Mouse (Mus musculus) hindbrain, embryonic 14.5 days (tissue): ENCODE data around the gene Spint2. TPM values are rescaled to one million over a fixed set of nuclear protein-coding genes. Genes with fewer than 3 reads are reported as not detected.

Experiments used
- ATAC-seq: fragments of 200-750 bp; cut with Nextera tagmentation; 2 replicates; pipeline ENCODE4 v1.8.0; 2017; ENCODE audit warnings: moderate number of reproducible peaks, mild to moderate bottlenecking, moderate TSS enrichment, moderate library complexity; ENCODE audit not compliant: low FRiP score
- DNase-seq: peaks from one replicate; pipeline ENCODE4 v3.0.0-alpha.2; 2015; ENCODE audit warnings: low spot score
- H3K27ac ChIP-seq: fragments of 300-500 bp; sonication (generic); 2 replicates; pipeline ENCODE4 v1.5.1; 2014; ENCODE audit warnings: mild to moderate bottlenecking, moderate library complexity
- H3K27me3 ChIP-seq: fragments of 300-500 bp; sonication (generic); 2 replicates; pipeline ENCODE4 v1.6.1; 2014; ENCODE audit warnings: mild to moderate bottlenecking, low read length, mixed read lengths; ENCODE audit not compliant: control insufficient read depth, insufficient read depth
- H3K36me3 ChIP-seq: fragments of 300-500 bp; sonication (generic); replicated peaks from 2 replicates; pipeline ENCODE4 v1.6.1; 2014; ENCODE audit not compliant: control insufficient read depth, insufficient read depth
- H3K4me1 ChIP-seq: fragments of 300-500 bp; sonication (generic); replicated peaks from 2 replicates; pipeline ENCODE4 v1.6.1; 2014; ENCODE audit warnings: antibody characterized with exemption, low read length, mixed read lengths; ENCODE audit not compliant: control insufficient read depth, insufficient read depth
- H3K4me2 ChIP-seq: fragments of 300-500 bp; sonication (generic); replicated peaks from 2 replicates; pipeline ENCODE4 v1.6.1; 2014; ENCODE audit warnings: mild to moderate bottlenecking, moderate library complexity
- H3K4me3 ChIP-seq: fragments of 300-500 bp; sonication (generic); replicated peaks from 2 replicates; pipeline ENCODE4 v1.5.1; 2014; ENCODE audit warnings: mild to moderate bottlenecking, low read length
- H3K9ac ChIP-seq: fragments of 300-500 bp; sonication (generic); 2 replicates; pipeline ENCODE4 v1.6.1; 2014
- H3K9me3 ChIP-seq: fragments of 300-500 bp; sonication (generic); 2 replicates; pipeline ENCODE4 v1.6.1; 2016; ENCODE audit warnings: low read length; ENCODE audit not compliant: control insufficient read depth
- WGBS: fragments of 180-500 bp; shearing (Covaris S2); extraction: QIAGEN DNeasy Blood & Tissue Kit; methylation state at CpG from one replicate; pipeline ENCODE4 v1.1.7; 2014; 5-methylcytosine and 5-hydroxymethylcytosine counted together
- polyA plus RNA-seq: library from polyadenylated mRNA; unstranded; fragments of >200 nt; fragmentation: Nextera tagmentation; extraction: Ambion mirVana; gene quantifications from 2 replicates; pipeline ENCODE4 v1.2.1, GENCODE M21; 2014

Gene Spint2
- polyA plus RNA-seq, 1 experiment from 2014 or later = 71.3 TPM

GRCm38 (mm10) chr7:29314844-29315628 is 33.3 kb upstream of the Spint2 start:
- Histone ChIP-seq H3K36me3 (peaks cover 41% of the 10 kb centered on the region), H3K4me2 (peak overlapping the region; percentile 20), H3K4me3 (no peak overlapping the region), H3K9ac (no peak overlapping the region; the same call in 1 of the 2 replicates), H3K4me1 (peaks cover 82% of the 10 kb centered on the region), H3K27me3 (no peaks in the 10 kb centered on the region), H3K9me3 (no peaks in the 10 kb centered on the region), H3K27ac (peak overlapping the region; percentile 95)
- DNase-seq (peak; percentile 63), ATAC-seq (no peak)
- 33% methylated on average over 13 of the region's 13 CpGs for WGBS

- H3K9me3 ChIP-seq = no peaks in the 10 kb centered on the region
- peaks cover 79% of the 10 kb centered on the region for H3K4me1 ChIP-seq
- WGBS = 56% methylated on average over 9 of the region's 9 CpGs
- peak overlapping the region; percentile 38; the same call in 1 of the 2 replicates for H3K9ac ChIP-seq
- H3K36me3 ChIP-seq = peaks cover 44% of the 10 kb centered on the region
- DNase-seq (no peak), ATAC-seq (no peak)
- peak overlapping the region; percentile 23; the same call in 1 of the 2 replicates for H3K4me2 ChIP-seq
- H3K27me3 ChIP-seq = no peaks in the 10 kb centered on the region
- H3K4me3 ChIP-seq = no peak overlapping the region
- peak overlapping the region; percentile 72 for H3K27ac ChIP-seq
Measured at GRCm38 (mm10) chr7:29313572-29314261, 32.0 kb upstream of the Spint2 start.

- peaks cover 44% of the 10 kb centered on the region for H3K36me3 ChIP-seq
- peak overlapping the region; percentile 67 for H3K27ac ChIP-seq
- 0 out of 2 replicates have a peak overlapping the region, but pooled peaks have one; percentile 4 for H3K4me3 ChIP-seq
- no peaks in the 10 kb centered on the region for H3K9me3 ChIP-seq
- 15% methylated on average over 9 of the region's 9 CpGs for WGBS
- H3K4me1 ChIP-seq = peaks cover 72% of the 10 kb centered on the region
- H3K4me2 ChIP-seq = peak overlapping the region; percentile 36
- no peaks in the 10 kb centered on the region for H3K27me3 ChIP-seq
- ATAC-seq (no peak), DNase-seq (no peak)
- H3K9ac ChIP-seq = no peak overlapping the region
Measured at GRCm38 (mm10) chr7:29313051-29313450, 31.3 kb upstream of the Spint2 start.

- no peak for ATAC-seq
- WGBS = 7% methylated on average over 5 of the region's 5 CpGs
- peaks cover 67% of the 10 kb centered on the region for H3K4me1 ChIP-seq
Measured at GRCm38 (mm10) chr7:29309749-29310148, 28.0 kb upstream of the Spint2 start.

GRCm38 (mm10) chr7:29309221-29309721 is 27.6 kb upstream of the Spint2 start:
- Histone ChIP-seq H3K36me3 (peaks cover 33% of the 10 kb centered on the region), H3K27me3 (no peaks in the 10 kb centered on the region), H3K4me2 (peak overlapping the region; percentile 92), H3K4me3 (peak overlapping the region; percentile 65), H3K9me3 (no peaks in the 10 kb centered on the region), H3K9ac (peak overlapping the region; percentile 82), H3K4me1 (peaks cover 63% of the 10 kb centered on the region), H3K27ac (peak overlapping the region; percentile 81)
- 1% methylated on average over 36 of the region's 36 CpGs for whole genome bisulfite sequencing
- ATAC-seq (no peak), DNase-seq (peak; percentile 41)

More at GRCm38 (mm10) chr7:29309749-29310148, 28.0 kb upstream of the Spint2 start:
- H3K4me3 ChIP-seq = peak overlapping the region; percentile 65
- H3K36me3 ChIP-seq = peaks cover 35% of the 10 kb centered on the region
- no peaks in the 10 kb centered on the region for H3K27me3 ChIP-seq
- peak overlapping the region; percentile 82 for H3K9ac ChIP-seq
- no peak for DNase-seq
- H3K27ac ChIP-seq = peak overlapping the region; percentile 81
- peak overlapping the region; percentile 92 for H3K4me2 ChIP-seq
- no peaks in the 10 kb centered on the region for H3K9me3 ChIP-seq

GRCm38 (mm10) chr7:29307350-29308104 is 25.8 kb upstream of the Spint2 start:
- H3K9me3 ChIP-seq = no peaks in the 10 kb centered on the region
- H3K9ac ChIP-seq = peak overlapping the region; percentile 82
- peaks cover 46% of the 10 kb centered on the region for H3K4me1 ChIP-seq
- peaks cover 18% of the 10 kb centered on the region for H3K36me3 ChIP-seq
- H3K27me3 ChIP-seq = no peaks in the 10 kb centered on the region
- H3K4me3 ChIP-seq = peak overlapping the region; percentile 65
- DNase-seq (peak; percentile 88), ATAC-seq (peak; percentile 77)
- peak overlapping the region; percentile 92 for H3K4me2 ChIP-seq
- 1% methylated on average over 41 of the region's 42 CpGs for WGBS
- peak overlapping the region; percentile 81 for H3K27ac ChIP-seq

GRCm38 (mm10) chr7:29306619-29307018 is 24.9 kb upstream of the Spint2 start:
- Histone ChIP-seq H3K4me2 (peak overlapping the region; percentile 92), H3K27ac (peak overlapping the region; percentile 88), H3K4me1 (peaks cover 45% of the 10 kb centered on the region), H3K27me3 (no peaks in the 10 kb centered on the region), H3K9me3 (no peaks in the 10 kb centered on the region), H3K9ac (peak overlapping the region; percentile 82), H3K36me3 (peaks cover 11% of the 10 kb centered on the region), H3K4me3 (peak overlapping the region; percentile 65)
- ATAC-seq = no peak
- WGBS = 15% methylated on average over 7 of the region's 7 CpGs
- DNase-seq = peak; percentile 78

- WGBS = 12% methylated on average over 7 of the region's 7 CpGs
- H3K9ac ChIP-seq = peak overlapping the region; percentile 82
Measured at GRCm38 (mm10) chr7:29306108-29306507, 24.4 kb upstream of the Spint2 start.

More at GRCm38 (mm10) chr7:29306108-29306507, 24.4 kb upstream of the Spint2 start:
- H3K4me3 ChIP-seq = peak overlapping the region; percentile 65
- DNase-seq = no peak
- no peaks in the 10 kb centered on the region for H3K9me3 ChIP-seq
- H3K4me2 ChIP-seq = peak overlapping the region; percentile 92
- H3K27ac ChIP-seq = peak overlapping the region; percentile 88
- H3K4me1 ChIP-seq = peaks cover 45% of the 10 kb centered on the region
- peaks cover 5% of the 10 kb centered on the region for H3K36me3 ChIP-seq
- no peaks in the 10 kb centered on the region for H3K27me3 ChIP-seq
- no peak for ATAC-seq
